Mouse (Mus musculus) megakaryocyte-erythroid progenitor cell, adult 5-6 weeks (primary cell): Measurements from ENCODE around the gene Snx18. TPM values are rescaled to one million over a fixed set of nuclear protein-coding genes. Genes with fewer than 3 reads are reported as not detected.
A peak's percentile ranks its signal among the peaks of the same experiment; 100 is the strongest.

Experiments used
- ATAC-seq: replicated peaks from 2 replicates; pipeline ENCODE4 v1.8.0; 2016; ENCODE audit warnings: mild to moderate bottlenecking, inconsistent platforms; ENCODE audit not compliant: severe bottlenecking, poor library complexity, low FRiP score, low TSS enrichment
- total RNA-seq, 2 experiments: library from RNA; stranded (forward) in 1 of 2; stranded (reverse) in 1 of 2; fragments of 200-1000, 215-1000 nt in 1 of 2; fragments of >200 nt in 1 of 2; fragmentation: Nextera tagmentation in 1 of 2; gene quantifications; 2 replicates each; pipeline ENCODE4 v1.2.3; 2014 to 2017

The Snx18 gene
- total RNA-seq (2014; fragmentation: Nextera tagmentation) (5.3 and 10.9 TPM in 2 replicates), total RNA-seq (2017) (13.2 and 18.1 TPM in 2 replicates)

DNA sequence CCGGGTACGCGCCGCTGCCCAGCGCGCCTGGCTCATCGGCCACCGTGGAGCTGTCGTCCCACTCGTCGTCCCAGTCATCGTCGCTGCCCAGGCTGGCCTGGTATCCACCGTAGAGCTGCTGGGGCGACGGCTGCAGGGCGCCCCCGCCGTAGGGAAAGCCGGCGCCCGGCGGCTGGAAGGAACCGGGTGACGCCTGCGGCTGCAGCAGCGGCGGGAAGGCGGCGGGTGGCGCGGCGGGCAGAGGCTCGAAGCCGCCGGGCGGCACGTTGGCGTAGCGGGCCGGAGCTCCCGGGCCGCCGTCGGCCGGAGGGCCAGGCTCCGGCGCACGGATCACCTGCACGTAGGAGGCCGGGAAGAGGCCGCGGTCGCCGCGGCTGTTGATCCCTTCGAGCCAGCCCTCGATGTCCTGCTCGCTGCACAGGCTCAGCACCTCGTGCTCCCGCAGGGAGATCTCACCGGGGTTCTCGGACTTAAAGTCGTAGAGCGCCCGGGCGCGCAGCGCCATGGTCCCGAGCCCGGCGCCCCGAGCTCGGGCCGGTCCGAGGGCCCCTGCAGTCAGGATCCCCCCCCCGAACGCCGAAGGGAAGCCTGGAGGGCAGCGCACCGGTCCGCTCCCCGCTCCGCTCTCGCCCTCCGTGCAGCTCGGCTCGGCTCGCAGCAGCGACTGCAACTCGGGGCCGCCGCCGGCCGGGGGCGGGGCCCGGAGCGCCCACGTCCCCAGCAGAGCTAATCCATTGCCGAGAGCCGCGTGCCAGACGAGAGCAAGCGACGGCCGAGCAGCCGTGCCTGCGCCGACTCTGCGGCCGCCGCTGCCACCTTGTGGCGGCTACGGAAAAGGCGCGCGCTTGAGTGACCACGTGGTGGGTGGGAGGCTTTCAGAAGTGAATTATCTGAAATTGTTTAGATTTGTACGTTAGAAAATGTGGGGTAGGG, at the start of gene Snx18:
Gene Snx18, minus strand, starts transcription at position 674 of the 933 bp plus-strand sequence.
- peak; percentile 68 for ATAC-seq

DNA sequence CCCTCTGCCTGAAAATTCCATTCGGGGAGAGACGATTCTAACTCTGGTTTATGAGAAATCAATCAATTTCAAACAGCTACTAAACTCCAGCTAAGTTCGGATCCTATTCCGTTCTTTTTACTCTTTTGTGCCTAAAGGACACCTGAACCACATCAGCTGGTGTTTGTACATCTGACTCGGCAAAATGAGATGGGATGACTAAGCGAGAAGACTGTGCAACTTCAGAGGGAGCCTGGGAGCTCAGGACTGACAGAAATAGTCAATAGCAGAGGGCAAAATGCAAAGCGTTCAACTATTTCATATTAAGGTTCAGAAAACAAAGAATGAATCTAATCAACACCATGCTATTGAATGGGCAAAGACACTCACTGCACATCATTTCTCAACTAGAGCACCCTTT, 45.5 kb upstream of the Snx18 start:
- ATAC-seq: no peak

DNA sequence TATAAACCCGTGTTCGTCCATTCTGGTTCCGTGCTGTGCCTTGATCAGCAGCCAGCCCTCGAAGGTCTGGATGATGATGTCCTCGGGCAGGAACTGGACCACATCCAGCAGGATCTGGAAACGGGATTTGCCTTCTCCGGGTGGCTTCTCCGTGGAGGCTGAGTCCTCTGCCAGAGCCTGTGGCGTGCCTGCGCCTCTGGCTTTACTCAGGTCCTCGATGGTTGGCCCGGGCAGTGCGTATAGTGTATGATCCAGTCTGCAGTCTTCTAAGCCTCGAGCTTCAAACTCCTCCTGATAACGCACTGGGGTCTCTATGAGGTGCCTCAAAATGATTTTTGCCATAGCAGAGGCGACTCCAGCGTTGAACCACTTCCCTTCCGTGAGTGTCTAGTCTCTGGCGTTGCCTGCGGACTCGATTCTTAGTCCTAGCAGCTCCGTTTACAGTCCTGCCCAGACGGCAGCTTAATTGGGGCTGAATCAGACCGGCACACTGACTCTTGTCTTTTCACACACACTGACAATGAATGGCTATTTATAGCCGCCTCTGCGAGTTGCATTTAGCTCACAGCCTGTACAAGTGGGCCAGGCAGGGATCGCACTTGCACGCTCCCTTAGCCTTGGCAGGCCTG, 44.9 kb upstream of the Snx18 start, which contains the start of gene Hspb3:
Gene Hspb3, minus strand, starts transcription at position 526 of the 629 bp plus-strand sequence.
- ATAC-seq: no peak

DNA sequence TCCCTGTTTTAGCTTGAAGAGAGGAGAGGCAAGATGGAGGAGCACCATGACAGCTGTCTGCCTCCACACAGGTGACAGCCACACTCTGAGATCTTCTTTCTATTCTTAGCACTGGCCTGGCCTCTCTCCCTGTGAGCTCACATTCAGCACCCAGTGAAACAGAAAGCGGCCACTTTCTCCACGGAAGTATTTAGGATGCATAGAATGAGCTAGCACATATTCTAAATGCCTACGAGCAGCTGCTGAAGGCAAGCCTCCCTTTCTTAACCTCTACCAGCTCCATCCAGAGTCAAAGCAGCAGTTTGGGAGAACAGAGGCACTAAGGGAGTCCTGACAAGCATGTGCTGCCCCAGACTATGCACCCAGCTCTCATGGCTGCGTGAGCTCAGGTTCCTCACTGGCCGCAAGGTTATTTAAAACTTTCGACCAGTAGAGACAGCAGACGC, 43.5 kb upstream of the Snx18 start:
- no peak for ATAC-seq

DNA sequence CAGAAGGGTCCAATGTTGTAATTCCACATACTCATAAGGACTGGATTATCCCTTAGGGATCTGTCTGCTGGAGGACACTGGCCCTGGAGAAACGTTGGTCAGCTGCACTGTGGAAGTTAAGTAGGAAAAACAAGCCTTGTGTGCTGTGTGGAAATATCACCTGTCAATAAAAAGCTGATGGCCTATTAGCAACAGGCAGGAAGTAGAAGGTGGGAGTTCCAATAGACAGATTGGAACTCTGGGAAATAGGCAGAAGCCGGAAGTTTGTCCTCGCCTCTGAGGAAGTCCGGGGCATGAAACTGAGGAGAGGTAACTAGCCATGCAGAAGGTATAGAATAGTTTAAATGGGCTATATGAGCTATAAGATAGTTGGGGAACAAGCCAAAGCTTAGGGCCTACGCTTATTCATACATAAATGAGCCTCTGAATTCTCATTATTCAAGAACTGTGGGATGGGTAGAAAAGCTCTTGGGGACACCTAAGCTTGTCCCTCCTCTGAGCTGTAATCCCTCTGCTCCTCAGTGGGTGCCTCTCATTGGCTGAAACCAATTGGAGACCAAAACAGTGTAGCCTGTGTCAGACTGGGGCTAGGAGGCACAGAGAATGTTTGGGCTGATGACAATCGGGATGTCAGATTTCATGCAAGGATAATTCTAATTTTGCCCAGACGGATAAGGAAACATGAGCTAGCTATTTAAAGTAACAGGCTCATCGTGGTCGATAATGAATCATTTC, 42.4 kb upstream of the Snx18 start:
- no peak for ATAC-seq

DNA sequence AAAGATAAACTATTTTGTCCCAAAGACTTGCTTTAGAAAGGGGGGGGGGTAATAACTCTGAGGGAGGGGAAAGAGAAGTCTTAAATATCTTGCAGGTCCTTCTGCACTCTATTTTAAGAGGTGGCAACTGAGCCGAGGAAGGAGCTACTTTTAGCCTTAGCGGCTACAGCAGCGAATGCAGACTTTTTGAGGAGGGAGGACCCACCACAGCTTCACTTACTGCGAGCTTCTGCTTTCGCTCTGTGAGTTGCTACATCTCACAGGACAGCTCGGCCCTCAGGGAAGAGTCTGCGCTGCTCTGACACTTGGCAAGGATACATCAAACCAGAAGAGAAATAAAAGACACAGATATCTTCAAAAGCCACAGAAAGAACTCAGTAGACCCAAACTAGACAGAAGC, 38.8 kb upstream of the Snx18 start:
- ATAC-seq: no peak

DNA sequence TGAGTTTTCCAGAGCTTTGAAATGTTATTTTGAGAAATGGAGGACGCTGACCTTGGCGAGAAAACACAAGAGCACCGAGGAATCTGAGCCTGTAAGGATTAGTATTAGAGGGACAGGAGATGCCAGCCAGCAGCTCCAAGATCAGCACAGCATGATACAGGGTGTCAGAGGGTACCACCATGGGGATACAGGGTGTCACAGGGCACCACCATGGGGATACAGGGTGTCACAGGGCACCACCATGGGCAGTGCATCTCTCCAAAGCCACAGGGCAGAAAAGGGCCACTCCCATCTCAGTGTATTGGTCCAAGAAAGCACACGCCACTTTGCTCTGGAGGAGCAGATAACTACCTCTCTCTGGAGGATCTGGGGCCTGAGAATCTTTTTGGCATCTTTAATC, 38.3 kb upstream of the Snx18 start:
- ATAC-seq: no peak

DNA sequence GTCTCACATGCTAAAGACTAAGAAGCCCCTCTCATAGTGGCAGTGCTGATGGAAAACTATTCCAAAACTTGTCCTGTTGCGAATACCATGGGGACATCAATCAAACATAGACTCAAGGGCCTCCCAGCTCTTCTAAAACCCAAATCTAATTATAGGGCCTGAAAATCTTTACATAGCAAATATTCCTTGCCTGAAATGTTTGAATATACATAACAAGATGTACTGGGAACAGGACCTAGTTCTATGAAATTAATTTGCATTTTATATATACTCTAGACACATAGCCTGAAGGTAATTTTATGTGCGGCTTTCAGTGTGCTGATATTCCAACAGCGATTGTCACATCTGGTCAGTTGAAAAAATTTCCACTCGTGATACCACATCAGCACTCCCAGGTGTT, 37.1 kb upstream of the Snx18 start:
- ATAC-seq: no peak

DNA sequence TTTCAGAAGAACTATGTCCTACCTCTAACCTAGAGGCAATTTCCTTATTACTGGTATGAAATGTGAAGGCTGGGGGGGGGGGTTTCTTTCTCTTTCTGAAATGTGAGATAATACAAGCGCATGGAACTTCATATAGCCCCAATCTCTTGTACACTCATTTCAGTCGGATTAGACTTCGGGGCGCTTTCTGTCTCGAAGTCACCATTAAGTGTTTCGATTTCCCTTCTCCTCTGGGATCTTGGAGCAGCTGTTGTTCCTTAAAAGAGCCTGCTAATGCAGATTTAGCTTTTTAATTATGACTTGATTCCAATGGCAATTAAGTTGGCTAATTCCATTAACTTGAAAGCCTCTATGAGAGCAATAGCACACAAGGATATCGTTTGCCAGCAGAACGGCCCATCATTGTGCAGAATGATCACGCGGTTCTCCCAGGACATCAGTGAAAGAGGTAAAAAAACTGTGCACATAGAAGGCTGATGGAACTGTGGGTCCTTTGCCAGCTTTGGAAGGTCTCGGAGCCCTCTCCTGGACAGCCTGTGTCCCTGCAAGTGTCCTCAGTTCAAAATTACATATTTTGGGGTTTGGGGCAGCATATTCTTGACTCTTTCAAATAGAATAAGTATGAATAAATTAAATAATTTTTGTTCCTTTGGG, 22.7 kb upstream of the Snx18 start:
- ATAC-seq: no peak

DNA sequence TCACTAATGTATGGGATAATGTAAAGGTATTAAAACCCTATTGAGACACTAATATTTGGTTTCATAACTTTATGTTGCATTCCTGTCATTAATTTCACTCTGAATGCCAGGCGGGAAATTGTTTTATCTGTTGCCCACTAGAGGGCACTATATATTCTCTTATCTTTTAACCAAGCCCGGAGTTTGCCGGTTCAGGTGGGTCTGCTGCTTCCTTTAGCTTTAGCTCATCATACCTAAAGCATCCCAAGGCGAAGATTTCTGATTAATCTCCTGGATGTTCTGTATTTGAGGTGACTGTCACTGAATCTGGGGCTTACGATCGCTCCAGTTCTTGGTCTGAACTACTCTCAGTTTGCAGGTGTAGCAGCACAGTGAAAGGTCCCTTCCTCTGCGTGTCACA, 20.6 kb upstream of the Snx18 start:
- ATAC-seq: peak; percentile 61

DNA sequence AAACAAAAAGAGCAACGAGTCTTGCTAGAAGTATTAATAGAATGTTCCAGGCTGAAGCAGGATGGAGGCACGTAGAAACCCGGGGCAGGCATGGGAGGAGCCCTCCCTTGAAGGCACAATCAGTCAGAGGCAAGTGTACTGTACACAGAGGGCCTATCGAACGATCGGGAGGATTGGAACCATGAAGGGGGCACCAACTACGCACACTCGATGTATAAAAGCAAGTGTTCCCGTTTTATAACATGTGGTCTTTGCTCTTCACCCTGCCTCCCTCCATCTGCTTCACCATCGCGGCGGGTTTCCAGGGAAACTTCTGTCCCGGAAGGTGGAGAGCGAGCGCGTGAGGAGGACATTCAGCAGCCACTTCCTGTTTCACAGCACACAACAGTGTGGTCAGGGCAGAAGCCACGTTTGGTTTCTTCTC, 17.4 kb upstream of the Snx18 start:
- peak; percentile 66 for ATAC-seq

DNA sequence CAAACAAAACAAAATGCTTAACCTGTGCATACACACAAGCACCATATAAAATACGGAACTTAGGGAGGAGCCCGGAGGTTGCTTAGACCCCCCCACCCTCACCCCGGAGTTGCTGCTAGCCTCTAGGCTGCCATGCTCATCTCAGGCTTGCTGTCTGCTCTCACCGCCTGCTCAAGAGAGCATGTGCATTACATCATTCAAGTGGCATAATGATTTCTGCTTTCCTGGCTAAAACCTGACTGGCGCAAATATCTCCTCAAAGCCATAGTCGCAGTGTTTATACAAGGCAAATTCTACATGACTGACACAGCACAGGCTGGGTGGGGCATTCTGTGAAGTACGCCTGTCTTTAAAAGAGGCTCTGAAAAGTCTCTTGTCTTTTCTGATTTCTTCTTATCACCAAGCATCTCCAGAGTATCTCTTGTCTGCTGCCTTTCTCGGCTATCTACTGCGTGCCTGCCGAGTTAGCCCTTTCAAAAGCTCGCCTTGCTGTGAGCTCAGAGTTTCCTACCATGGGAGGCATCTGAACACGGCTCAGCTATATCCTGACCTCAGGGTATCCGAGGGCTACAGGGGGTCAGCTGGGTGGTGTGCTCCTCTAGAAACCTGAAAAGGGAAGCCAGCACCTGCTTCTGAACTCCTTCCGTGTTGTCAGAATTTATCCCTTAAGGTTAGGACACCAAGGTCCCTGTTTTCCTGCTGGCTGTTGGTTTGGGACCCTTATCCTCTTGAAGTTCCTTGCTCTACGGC, 16.5 kb upstream of the Snx18 start:
- ATAC-seq: no peak

DNA sequence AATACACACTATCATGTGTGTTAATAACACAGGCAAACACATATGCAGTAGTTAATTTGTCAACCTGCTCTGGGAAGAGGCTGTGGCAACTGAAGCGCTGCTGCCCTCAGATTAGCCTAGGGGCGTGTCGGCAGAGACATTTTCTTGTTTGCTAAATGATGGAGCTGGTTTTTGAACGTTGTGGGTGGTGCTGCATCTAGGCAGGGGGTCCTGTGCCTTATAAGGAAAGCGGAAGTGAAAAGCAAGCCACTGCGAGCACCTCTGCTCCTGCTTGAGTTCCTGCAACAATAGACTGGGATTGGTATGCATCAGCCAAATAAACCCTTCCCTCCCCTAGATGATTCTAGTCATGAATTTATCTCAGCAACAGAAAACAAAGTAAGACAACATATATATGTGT, 14.1 kb upstream of the Snx18 start:
- ATAC-seq: peak; percentile 43; the same call in 1 of the 2 replicates

DNA sequence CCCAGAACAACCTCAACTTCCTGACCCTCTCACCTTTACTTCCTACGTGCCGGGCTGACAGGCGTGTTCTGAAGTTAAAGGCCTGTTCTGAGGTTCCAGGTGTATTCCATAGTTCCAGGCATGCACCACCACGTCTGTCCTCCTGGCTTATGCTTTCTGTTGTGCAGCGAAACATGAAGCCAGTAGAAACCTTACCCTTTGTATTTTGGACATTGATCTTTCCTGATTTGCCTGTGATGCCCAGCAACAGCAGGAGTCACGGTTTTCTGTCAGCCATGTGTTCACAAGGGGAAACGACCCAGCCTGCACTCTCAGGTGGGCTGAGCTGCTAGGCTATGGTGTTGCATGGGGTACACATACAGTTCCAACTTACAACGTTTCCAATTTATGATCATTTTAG, 9.2 kb upstream of the Snx18 start:
- ATAC-seq: no peak

DNA sequence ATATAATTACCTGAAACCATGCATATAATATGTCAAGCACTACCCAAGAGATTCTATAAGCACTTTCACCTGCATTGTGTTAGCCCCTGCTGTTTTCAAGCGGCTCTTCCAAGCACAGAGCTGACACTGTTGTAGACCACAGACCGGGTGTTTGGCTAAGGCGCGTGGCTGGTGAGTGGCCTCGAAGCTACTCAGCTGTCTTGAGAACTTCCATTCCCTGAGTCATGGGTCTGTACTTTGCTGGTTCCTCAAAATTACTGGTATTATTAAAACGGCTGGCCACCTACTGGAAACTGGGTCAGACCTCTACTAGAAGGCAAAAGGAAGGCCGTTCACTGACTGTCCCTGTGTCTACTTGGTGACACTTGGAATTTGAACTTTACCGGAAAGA, 4.5 kb upstream of the Snx18 start:
- ATAC-seq: no peak

DNA sequence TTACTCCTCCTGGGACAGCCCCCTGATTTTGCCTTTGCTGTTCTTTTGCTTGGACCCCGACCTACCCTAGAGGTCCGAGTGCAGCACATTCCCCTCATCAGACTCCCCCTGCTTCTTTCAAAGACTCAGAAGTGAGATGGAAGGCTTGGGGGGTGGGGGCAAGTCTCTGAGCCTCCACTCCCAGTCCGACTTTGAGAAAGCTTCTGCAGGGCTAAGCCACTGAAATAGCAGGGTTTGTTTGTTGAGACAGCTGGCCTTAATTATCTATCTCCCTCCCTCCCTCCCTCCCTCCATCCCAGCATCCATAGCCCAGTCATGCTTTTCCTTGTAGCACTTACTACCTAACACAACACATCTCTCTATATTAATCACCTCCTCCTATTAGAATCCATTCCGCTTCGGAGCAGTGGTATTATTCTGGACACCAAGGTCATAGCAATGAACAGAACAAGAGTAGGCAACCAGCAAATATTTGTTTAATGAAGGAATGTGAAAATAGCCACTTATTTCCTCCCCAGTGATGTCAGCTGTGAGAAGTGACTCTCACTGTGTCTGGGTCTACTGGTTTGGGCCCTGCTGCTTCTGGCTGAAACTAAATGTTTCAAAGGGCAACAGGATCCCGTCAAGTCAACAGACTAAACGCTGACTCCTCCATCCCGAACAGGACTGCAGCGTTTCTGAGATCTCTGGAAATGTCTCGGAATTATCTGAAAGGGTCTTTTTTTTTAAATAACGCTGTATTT, 3.9 kb upstream of the Snx18 start:
- no peak for ATAC-seq

DNA sequence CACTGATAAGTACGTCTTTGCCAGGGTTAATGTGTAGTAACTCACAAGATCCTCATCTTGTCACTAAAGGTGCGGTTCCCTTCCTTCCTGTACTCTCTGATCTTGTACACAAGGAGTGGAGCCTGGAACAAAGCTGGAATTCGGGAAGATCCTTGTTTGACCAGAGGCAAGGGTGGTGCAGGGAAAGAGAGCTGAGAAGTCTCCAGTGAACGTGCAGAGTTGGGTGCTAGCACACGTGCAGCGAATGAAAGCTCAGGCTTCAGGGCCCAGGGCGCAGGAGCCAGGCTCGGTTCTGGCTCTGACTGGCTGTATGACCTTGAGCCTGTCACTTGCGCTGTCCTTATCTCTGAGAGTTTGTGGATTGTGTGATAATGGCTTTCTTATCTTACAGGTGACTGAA, 639 bp upstream of the Snx18 start:
- no peak for ATAC-seq

DNA sequence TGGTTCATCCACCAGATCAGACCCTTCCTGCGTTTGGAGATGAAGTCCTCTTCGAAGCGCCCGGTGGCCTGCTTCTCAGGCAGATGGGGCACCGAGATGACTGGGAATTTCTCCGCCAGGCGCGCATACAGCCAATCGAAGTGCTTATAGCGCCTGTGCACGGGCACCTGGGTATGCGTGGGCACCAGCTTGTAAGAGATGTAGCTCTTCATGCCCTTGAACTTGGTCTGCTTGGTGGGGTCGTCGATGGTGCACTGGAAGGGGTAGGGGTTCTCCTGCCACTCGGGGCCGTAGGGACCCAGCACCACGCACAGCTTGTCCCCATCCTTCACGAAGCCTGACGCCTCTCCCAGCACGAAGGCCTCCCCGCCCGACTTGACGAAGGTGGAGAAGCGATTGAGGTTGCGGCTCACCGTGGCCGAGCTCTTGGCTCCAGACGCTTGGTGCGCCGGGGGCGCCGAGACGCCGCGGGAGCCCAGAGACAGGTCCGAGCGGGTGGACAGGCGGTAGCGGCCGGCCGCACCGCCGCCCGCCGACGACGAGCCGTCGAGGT, 950 bp downstream of the Snx18 start:
- ATAC-seq: no peak
